Mouse (Mus musculus) left cerebral cortex, postnatal 4 days (tissue): ENCODE measurements around the gene Wdfy2. TPM values are rescaled to one million over a fixed set of nuclear protein-coding genes. Genes with fewer than 3 reads are reported as not detected.
A peak's percentile ranks its signal among the peaks of the same experiment; 100 is the strongest.
"Not testable (repeated sequence)": the region's sequence is repeated elsewhere in the genome, so short reads cannot be mapped to it uniquely, and the experiment has no call there.

Experiments used
- DNase-seq: peaks from one replicate; pipeline ENCODE4 v3.0.0-alpha.2; 2022
- intact Hi-C: fragments of 180-260 bp; cut with DNase I; formaldehyde crosslinking; loops from one replicate; pipeline ENCODE4 v1.15.1; 2025
- total RNA-seq, 2 experiments: library from RNA; stranded (reverse); gene quantifications; 2 replicates each; pipeline ENCODE4 v1.2.3; 2021

Gene Wdfy2
- total RNA-seq: 10 to 100 TPM; 15.6 to 15.8 TPM

DNA sequence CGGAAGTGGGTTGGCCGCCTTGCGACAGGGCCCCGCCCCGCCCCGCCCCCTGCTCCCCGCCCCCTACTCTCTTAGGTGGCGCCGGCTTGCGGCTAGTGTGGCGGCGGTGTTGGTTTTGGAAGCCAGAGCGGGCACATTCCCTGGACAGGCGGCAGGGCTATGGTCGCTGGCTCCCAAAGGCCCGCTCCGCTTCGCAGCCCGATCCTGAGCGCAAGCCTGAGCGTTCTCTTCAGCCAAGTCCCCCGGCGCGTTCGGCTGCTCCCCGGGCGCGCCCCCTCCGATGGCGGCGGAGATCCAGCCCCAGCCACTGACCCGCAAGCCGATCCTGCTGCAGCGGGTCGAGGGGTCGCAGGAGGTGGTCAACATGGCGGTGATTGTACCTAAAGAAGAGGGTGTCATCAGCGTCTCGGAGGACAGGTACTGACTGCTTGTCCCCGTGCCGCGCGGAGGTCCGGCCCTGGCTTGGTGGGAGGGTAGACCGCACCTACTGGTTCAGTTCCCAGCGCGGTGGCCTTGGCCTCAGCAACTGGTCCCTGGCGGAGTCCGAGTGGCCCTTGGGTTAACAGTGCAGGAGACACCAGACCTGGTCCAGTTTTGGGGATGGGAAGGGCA is at the start of gene Wdfy2:
Gene Wdfy2 (plus strand): TSS at position 38 of the 612 bp plus-strand sequence.
- no peak for DNase-seq
- intact Hi-C loops: no loop called here

DNA sequence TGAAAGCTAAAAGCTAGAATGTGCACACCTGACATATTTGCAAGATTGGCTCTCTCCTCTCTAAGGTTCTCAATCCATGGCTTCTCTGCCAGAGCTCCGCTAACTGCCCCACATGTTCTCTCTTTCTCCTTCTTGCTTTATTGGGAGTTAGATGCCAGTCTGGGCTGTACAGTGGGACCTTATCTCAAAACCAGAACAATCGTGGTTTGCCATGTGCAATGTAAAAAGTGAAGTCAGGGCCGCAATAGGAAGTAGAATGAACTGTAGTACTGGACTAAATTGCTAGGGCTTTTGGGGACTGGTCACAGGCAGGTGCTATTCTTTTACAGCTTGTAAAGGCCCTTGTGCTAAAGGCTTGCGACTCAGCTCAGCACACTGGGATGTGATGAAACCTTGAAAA is 48.2 kb upstream of the Wdfy2 start:
- DNase-seq: no peak
- intact Hi-C loops: no loop called here

DNA sequence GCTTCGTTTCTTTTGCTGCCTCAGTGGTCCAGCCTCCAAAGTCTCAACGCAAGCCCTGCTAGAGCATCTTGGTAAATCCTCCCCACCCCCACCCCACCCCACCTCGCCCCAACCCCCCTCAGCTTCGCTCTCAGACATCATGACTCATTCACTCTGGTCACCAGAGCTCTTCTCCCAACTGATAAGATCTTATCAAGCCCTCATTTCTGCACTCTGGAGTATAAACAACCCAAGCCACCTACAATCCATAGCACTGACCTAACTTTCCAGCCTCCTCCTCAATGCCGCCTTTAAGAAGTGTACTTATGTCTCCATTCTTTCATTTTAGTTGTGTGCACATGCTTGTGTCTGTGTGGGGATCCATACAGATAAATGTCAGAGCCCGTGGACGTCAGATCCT is 41.8 kb upstream of the Wdfy2 start:
- DNase-seq: no peak
- intact Hi-C loops: no loop called here

DNA sequence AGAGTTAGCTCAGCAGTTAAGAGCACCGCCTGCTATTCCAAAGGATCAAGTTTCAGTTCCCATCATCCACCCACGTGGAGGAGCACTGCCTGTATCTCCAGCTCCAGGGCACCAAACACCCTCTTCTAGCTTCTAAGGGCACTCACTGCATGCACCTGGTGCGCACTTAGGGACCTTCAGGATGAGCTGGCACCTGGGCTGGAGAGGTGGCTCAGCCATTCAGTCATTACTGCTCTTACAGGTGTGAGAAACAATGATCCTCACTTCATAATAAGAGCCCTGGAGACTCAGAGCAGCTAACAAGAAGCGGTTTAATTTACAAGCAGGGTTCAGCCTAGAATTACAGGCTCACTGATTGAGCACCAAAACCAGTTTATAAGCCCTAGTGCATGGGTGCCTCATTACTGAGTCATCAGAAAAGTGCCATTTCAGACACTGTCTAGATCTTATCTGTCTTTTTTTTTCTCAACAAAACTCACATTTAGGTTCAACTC is 38.8 kb upstream of the Wdfy2 start:
- intact Hi-C loops: no loop called here
- DNase-seq: no peak

DNA sequence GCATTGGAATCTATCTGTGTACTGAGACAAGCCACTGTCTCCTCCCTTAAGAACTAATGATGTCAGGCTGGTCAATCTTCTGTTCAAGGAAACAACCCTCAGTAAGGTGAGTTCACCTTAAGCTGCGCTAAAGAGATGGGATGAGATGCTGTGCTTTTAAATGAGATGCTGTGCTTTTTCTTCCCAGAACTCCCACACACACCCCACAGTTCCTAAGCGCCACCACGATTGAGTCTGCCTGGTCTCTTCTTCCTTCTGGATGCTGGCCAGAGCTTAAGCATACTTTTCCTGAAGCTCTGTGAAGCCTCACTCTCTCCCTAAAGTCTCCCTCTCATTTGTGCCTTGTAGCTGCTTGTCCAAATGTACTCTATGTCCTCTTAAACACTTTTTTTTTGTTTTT is 36.7 kb upstream of the Wdfy2 start:
- intact Hi-C loops: no loop called here
- DNase-seq: no peak

DNA sequence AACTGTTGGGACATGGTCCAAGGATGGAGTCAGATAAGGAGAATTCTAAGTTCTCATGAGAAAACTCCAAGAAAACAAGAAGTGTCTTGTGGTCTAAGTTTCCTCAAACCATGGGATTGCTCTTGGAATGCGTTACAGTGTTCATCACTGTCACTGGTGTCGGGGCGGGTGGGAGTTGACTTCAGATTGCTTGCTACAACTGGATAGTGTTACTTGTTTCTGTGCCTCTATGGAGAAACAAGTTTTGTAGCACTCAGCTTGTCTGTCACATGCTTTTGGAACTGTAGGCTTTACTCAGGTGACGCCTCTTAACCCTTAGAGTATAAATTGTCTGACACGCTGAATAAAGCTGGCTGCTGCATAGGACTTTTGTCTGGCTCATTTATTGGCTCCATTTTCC is 34.3 kb upstream of the Wdfy2 start:
- no peak for DNase-seq
- intact Hi-C loops: no loop called here

DNA sequence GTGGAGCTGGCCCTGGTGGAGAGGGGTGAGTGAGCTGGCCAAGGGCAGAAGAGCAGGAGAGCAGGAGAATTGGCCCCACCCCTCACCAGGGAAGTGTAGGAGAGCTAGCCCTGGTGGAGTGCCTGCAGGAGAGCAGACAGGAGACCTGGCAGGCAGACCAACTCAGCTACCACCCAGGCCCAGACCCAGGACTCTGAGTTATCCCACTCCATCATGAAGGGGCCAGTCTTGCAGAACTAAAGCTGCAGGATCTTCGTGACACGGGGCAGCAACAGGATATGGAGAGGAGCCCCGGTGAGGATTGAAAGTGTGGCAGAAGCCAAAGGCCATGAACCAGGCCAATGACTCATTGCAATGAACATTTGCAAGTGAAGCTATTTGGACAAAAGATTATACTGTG is 30.6 kb upstream of the Wdfy2 start:
- DNase-seq: no peak
- intact Hi-C loops: no loop called here

DNA sequence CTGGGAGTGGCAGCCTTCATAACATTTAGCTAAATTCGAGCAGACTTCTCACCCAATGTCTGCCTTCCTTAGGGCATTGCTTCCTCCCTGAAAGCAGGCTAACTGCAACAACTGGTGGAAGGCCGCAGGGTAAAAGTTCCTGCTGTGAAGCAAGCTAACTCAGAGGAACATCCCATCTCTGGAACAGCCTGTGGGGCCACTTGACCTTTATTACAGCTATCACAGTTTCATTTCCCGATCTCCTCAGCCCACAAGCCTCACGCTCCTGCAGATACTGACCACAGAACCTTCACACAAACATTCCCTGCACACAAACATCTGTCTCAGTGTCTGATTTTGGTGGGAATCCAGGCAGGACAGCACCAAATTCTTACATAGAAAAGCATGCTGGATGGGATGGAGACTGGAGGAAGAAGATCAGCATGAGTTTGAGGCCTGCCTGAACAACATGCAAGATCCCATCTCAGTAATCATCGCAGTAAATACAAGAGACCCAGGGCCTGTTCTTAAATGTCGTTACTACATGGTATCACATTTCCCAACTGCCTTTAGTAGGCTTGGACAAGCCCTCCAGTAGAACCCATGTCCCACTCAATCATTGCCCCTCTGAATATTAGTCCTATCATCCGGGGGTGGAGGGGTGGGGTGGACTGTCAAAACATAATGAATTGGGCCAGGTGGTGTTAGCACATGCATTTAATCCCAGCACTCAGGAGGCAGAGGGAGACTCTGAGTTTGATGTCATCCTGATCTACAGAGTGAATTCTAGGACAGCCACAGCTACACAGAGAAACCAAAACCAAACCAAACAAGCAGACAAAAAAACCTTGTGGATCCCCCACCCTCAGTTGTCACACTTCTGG is 28.6 kb upstream of the Wdfy2 start:
- intact Hi-C loops: no loop called here
- DNase-seq: no peak

DNA sequence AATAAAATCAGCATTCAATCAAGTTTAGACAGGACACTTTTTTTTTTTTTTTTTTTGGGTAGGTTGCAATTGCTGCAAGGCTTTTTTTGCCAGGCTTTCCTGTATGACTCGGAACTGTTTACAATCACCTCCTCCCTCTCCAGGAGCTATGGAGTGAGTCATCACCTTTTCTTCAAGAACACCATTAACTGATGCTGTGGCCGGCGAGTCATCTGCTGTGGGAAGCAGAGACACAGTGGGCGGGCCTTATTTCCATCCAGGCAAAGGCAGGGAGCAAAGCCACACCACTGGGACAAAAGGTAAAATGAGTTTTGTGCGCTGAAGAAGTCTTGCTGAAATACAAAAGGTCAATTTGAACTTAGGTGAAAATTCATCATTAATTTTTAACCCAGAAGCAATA is 24.7 kb upstream of the Wdfy2 start:
- intact Hi-C loops: no loop called here
- no peak for DNase-seq

DNA sequence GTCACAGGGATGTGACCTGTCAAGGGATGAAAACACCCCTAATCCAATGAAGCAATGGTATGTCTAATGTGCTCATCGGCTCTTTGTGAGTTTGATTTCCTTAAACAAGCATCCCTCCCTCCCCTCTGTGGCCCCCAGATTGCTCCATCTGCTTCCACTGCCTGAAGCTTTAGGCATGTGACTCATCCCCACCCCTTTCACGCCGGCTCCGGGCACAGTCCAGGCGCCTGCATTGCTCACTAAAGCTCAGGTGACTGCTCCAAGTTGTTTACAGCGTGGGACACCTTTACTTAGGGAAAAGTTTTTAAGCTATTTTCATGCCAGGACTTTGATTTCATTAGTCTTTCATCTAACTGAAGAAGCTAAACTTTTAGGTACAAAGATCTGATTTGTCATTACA is 22.9 kb upstream of the Wdfy2 start:
- intact Hi-C loops: no loop called here
- no peak for DNase-seq

DNA sequence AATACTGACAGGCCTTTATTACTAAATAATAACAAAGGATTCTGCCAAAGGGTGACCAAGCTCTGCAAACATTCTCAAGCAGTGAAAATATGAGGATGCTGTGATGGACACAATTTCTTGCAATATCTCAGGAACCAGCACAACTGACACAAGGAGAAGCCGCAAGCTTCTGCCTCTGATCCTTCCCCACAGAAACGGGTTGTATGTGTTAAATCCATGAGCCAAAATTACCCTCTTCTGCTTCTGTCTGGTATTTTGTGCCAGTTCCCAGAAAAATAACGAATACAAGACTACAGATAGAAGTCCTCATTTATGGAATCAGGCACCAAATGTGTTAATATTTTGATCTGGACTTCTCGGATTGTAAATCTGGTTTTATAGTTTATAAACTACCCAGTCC is 20.7 kb upstream of the Wdfy2 start:
- no peak for DNase-seq
- intact Hi-C loops: no loop called here

DNA sequence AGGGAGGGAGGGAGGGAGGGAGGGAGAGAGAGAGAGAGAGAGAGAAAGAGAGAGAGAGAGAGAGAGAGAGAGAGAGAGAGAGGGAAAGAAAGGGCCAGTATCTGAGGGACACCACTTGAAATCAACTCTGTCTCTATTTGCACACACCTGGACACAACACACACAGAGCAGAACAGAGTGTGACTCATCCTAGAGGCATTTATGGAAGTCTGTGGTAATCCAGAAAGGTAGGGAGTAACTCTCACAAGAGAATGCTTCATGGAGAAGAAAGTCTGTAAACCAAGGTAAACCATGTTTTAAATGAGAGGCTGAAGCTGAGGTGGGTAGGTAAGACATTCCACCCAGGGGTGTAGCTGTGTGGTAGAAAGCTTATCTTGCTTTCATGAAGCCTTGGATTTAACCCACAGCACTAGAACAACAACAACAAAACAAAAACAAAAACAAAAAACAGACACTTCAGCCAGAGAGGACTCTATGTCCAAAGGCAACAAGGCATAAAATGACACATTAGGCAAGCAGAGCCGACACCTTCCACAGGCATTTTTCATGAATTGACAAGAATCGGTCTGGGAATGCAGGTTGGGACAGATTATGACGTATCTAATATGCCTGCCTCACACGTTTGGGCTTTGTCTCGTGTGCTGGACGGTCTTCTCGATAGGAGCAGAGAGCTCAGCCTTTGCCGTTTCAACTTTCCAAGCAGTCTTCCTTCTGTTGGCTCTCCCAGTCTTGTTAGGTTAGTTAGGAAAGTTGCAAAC is 11.7 kb upstream of the Wdfy2 start:
- DNase-seq: no peak
- intact Hi-C loops: no loop called here

DNA sequence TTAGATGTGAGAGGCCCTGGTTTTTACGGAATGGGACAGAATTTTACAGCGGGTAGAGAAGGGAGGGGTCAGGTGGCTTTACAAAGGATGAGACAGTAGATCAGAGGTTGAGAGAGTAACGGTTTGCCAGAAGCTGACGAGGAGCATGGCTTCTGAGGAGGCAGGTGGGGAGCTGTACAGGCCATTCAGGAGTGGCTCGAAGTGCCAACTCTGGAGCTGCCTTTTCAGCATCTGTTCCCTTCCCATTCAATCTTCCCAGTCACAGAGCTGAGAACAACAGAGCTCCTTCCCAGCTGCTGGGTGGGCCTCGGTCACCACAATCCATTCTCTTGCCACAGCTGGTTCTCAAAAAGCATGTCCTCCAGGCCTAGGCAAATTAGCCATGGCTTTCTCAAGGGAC is 8.2 kb upstream of the Wdfy2 start:
- no peak for DNase-seq
- intact Hi-C loops: no loop called here

DNA sequence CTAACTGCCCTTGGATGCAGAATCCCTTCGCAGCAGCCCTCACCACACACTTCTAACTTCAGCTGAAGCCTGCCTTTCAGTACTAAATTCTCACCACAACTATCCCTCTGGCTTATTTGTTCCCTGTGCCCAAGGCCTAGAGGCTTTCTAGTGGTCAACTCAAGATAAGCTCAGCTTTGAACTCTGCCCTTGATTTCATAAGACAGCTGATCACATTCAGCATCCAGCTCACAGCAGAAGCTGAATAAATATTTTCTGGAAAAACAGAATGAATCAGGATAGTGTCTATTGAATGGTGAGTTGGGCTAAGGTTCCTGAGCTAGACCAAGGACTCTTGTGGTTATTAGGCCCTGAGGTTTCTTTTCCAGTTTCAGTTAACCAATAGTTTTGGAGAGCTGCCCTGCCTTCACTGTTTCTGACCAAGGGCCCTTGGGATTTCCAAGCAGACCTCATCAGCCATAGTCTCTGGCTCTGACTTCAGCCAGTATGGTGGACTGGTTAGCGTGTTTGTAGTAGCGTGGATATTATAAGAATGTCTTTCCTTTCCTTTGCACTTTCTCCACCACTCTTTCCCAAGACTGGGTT is 5.7 kb upstream of the Wdfy2 start:
- no peak for DNase-seq
- intact Hi-C loops: loop anchor here (5.0 kb wide), 1 partner anchor 69 kb away; the partner anchor contains the start of gene Ints6

DNA sequence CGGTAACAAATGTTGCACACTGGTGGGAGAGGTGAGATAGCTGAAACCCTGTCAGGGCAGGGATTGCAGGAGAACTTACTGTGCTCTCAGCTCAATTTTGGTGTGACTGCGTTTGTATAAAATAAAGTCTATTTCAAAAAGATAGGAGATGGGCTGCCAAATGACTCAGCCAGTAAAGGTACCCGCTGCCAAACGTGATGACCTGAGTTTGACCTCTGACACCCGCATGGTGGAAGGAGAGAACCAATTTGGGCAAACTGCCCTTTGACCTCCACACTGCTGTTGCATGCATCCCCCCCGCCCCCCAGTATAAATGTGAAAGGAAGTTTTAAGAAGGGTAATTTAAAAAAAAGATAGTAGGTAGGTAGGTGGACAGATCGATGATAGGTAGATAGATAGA is 4.4 kb upstream of the Wdfy2 start:
- intact Hi-C loops: loop anchor here (5.0 kb wide), 1 partner anchor 71 kb away; the partner anchor contains the start of gene Ints6
- no peak for DNase-seq

DNA sequence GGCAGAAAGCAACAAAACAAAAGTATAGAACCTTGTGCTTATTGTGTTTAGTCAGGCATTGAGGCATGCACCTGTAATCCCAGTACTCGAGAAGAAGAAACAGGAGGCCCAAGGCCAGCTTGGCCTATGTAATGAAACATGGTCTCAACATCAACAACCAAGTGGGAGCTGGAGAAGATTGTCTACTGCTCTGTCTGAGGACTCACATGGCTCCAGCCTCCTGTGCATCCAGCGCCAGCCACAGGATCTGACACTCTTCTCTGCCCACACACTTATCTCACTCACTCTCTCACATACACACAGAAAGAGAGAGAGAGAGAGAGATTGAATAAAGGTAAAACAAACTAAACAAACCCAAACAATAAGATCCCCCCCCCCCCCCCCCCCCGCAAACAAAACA is 3.9 kb upstream of the Wdfy2 start:
- intact Hi-C loops: loop anchor here (5.0 kb wide), 1 partner anchor 71 kb away; the partner anchor contains the start of gene Ints6
- DNase-seq: no peak

DNA sequence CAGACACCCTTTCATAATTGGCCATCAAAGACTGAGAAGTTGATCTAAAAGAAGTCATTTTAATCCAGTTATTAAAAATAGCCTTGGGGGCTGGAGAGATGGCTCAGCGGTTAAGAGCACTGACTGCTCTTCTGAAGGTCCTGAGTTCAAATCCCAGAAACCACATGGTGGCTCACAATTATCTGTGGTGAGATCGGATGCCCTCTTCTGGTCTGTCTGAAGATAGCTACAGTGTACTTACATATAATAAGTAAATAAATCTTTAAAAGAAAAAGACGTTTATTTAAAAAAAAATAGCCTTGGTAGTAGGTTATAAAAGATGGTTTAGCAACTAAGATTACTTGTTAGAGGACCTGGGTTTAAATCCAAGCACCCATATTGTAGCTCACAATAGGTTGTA is 1.7 kb upstream of the Wdfy2 start:
- DNase-seq, intact Hi-C loops: not testable (repeated sequence)

DNA sequence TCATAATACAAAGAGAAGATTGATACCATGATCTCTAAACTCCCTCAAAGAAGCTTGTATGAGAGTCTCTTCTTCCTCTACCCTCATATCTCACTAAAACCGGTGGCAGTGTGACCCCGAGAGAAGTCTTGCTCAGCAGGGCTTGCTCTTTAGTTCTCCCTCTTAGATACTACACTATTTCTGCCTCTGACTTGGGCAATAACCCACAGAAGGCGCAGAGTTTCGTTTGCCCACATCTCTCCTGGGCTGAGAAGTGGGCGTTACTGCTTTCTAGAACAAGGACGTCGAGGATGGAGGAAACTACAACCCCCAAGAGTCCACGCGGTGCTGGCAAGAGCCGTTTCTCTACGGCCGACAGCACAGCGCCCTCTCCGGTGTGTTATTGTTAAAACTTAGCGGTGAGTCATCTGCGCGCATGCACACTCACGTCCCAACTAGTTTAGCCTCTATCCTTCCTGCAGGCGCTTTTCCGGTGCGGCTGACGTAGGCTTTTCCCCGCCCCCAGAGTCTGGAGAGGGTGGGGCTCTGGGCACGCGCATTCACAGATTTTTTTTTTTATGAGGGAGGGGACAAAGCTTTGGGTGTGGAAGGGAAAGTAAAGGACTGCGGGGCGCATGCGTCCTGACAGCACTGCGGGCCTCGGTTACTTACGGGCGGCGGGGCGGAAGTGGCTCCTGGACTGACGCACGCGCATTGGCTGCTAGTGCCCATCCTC is 395 bp upstream of the Wdfy2 start:
- peak; percentile 99 for DNase-seq
- intact Hi-C loops: no loop called here

DNA sequence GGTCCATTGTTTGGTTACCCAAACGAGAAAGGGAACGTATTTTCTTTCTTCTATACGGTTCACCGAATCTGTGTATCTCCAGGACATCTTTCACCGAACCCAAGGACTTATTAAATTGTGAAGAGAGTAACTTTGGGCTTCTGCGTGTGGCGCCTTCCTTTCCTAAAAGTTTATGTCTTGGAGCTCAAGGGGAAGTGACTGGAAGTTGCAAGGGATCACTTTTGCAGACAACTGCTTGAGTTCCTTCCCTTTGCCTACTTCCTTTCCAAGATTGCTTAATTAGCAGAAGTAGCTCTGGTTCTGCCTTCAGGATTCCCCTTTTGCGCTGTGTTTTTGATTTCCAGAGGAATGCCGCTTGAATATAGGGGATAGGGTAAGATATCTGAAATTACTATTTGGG is 858 bp downstream of the Wdfy2 start:
- no peak for DNase-seq
- intact Hi-C loops: no loop called here

DNA sequence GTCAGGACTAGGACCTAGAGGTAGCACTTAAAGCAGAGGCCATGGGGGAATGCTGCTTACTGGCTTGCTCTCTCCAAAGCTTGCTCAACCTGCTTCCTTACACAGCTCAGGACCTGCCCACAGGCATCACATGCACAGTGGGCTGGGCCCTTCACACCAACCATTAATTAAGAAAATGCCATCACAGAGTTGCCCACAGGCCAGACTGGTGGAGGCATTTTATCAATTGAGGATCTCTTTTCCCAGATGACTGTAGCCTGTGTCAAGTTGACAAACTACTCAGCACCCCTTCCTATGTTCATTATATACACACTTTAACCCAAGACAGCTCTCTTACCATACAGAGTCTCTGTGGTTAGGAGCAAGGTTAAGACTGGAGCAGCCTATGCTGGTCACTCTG is 4.2 kb downstream of the Wdfy2 start:
- intact Hi-C loops: no loop called here
- DNase-seq: no peak
